Comparison of ENCODE assay signal across 10 mouse cellular contexts in the genomic region with DNA sequence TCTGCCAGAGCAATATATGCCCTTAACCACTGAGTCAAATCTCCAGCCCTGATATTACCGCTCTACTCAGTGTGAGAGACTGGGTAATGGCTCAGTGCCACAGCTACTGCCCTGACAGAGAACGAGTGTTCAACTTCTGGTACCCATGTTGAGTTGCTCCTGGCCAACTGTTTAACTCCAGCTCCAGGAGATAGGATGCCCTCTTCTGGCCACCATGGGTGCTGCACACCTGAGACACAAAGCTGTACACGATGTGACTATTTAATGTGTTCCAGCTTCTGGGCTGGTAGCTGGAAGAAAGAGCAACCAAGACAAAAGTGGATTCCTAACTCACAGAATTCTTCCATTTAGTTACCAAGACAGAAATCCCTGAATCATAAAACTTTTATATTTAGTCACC. TPM values are rescaled to one million over a fixed set of nuclear protein-coding genes. Genes with fewer than 3 reads are reported as not detected.
A peak's percentile ranks its signal among the peaks of the same experiment; 100 is the strongest.
DNase-seq lines count a peak whose midpoint lies in the region; ATAC-seq and TF ChIP-seq lines count a peak whose summit lies in the region.
"Had no signal": no experiment of that assay in that cellular context is flagged by ENCODE, and none has a peak within 500 bp of the region (broad histone marks: within the 10 kb centered on the region; RNA-seq: fewer than 3 reads in every experiment).

No protein-coding gene starts in this region.

- TF ChIP-seq RAD21 in MEL (IDR thresholded peaks at IDR 0.05; ENCODE audit: low read depth, low read length): peak; percentile 42

- ATAC-seq in kidney, postnatal 0 days (replicated peaks; ENCODE audit: low FRiP score, low read depth): no peak
- ATAC-seq in erythroblast, adult 5-6 weeks (replicated peaks; ENCODE audit: low FRiP score, poor library complexity, severe bottlenecking): 0 out of 2 replicates have a peak, but pooled peaks have one; percentile 42
- ATAC-seq in hindbrain, embryonic 13.5 days (ENCODE audit: low FRiP score): no peak

- 0 out of 2 replicates have a peak, but pooled peaks cover 3% of the 10 kb centered on the region for H3K4me1 ChIP-seq in kidney, postnatal 0 days (replicated peaks; ENCODE audit: insufficient read depth, low read length)
- peaks cover 4 to 17% of the 10 kb centered on the region in 2 experiments for H3K4me1 ChIP-seq in MEL (ENCODE audit: control insufficient read depth in 1 of 2, insufficient read depth in 2 of 2, low read length in 2 of 2)
- H3K4me1 ChIP-seq in spleen, adult 2 months (ENCODE audit: control insufficient read depth, insufficient read depth, insufficient read length): 0 out of 2 replicates have a peak, but pooled peaks cover 2% of the 10 kb centered on the region
- H3K4me1 ChIP-seq in hindbrain, embryonic 13.5 days (replicated peaks): peaks cover 10% of the 10 kb centered on the region

- no peak overlapping the region for H3K27ac ChIP-seq in kidney, postnatal 0 days
- no peak overlapping the region for H3K27ac ChIP-seq in MEL (ENCODE audit: control insufficient read depth, low read depth, low read length)
- no peak overlapping the region for H3K27ac ChIP-seq in spleen, adult 2 months (ENCODE audit: insufficient read depth, low read length)
- no peak overlapping the region for H3K27ac ChIP-seq in hindbrain, embryonic 13.5 days

- no peak overlapping the region for H3K4me3 ChIP-seq in kidney, postnatal 0 days (replicated peaks; ENCODE audit: low read depth, low read length)
- no peak overlapping the region for H3K4me3 ChIP-seq in MEL (ENCODE audit: control insufficient read depth in 1 of 2, insufficient read depth in 1 of 2, low read depth in 2 of 2, low read length in 2 of 2)
- no peak overlapping the region for H3K4me3 ChIP-seq in spleen, adult 2 months (ENCODE audit: extremely low read depth, insufficient read depth, insufficient read length)
- no peak overlapping the region for H3K4me3 ChIP-seq in hindbrain, embryonic 13.5 days

- no peak for TF ChIP-seq POLR2A in MEL (IDR thresholded peaks at IDR 0.05; ENCODE audit: control insufficient read depth in 1 of 2, insufficient read depth in 1 of 2, low read depth in 1 of 2, low read length in 2 of 2, poor library complexity in 1 of 2)
- no peak for TF ChIP-seq POLR2A in spleen, adult 2 months (IDR thresholded peaks at IDR 0.05; ENCODE audit: low read depth, low read length)

- no peak overlapping the region for H3K4me2 ChIP-seq in kidney, postnatal 0 days (ENCODE audit: low read length)
- no peak overlapping the region for H3K4me2 ChIP-seq in hindbrain, embryonic 13.5 days

- no peaks in the 10 kb centered on the region for H3K9me3 ChIP-seq in kidney, postnatal 0 days (replicated peaks; ENCODE audit: low read length)
- no peaks in the 10 kb centered on the region for H3K9me3 ChIP-seq in MEL (replicated peaks; ENCODE audit: insufficient read depth, low read length)
- no peaks in the 10 kb centered on the region for H3K9me3 ChIP-seq in hindbrain, embryonic 13.5 days

- peaks cover 2% of the 10 kb centered on the region for H3K79me2 ChIP-seq in MEL (ENCODE audit: control insufficient read depth, insufficient read depth, low read length, poor library complexity)

- H3K9ac ChIP-seq in kidney, postnatal 0 days (ENCODE audit: low read depth, low read length): no peak overlapping the region
- no peak overlapping the region for H3K9ac ChIP-seq in MEL (ENCODE audit: control insufficient read depth, low read depth, low read length, poor library complexity, severe bottlenecking)
- no peak overlapping the region for H3K9ac ChIP-seq in hindbrain, embryonic 13.5 days

- peaks cover 4% of the 10 kb centered on the region for H3K36me3 ChIP-seq in kidney, postnatal 0 days (ENCODE audit: insufficient read depth, low read length)
- H3K36me3 ChIP-seq in MEL (ENCODE audit: control insufficient read depth in 1 of 2, insufficient read depth in 2 of 2, low read length in 2 of 2): peaks cover 2 to 13% of the 10 kb centered on the region in 2 experiments; a peak in 3 of 4 replicates
- peaks cover 2% of the 10 kb centered on the region for H3K36me3 ChIP-seq in spleen, adult 2 months (ENCODE audit: control insufficient read depth, insufficient read depth, low read length)
- H3K36me3 ChIP-seq in hindbrain, embryonic 13.5 days: peaks cover 8% of the 10 kb centered on the region

- TF ChIP-seq EP300 in MEL (IDR thresholded peaks at IDR 0.05; ENCODE audit: low read depth in 1 of 2, low read length in 2 of 2): no peak

- 87% methylated on average over 3 of the region's 3 CpGs for WGBS in kidney, postnatal 0 days
- WGBS in spleen, adult 2 months: 69% methylated on average over 3 of the region's 3 CpGs
- 91% methylated on average over 3 of the region's 3 CpGs for WGBS in hindbrain, embryonic 13.5 days

- intact Hi-C loops in left cerebral cortex, postnatal 10 days (cut with DNase I): loop anchor here (5.0 kb wide), 1 partner anchor 89 kb away; no protein-coding TSS in a partner anchor

- H3K27me3 ChIP-seq in kidney, postnatal 0 days (ENCODE audit: insufficient read depth, low read length): no peaks in the 10 kb centered on the region
- H3K27me3 ChIP-seq in MEL (ENCODE audit: control insufficient read depth in 1 of 2, insufficient read depth in 2 of 2, low read length in 2 of 2): no peaks in the 10 kb centered on the region
- H3K27me3 ChIP-seq in spleen, adult 2 months (ENCODE audit: control insufficient read depth, insufficient read depth, low read length): no peaks in the 10 kb centered on the region
- H3K27me3 ChIP-seq in hindbrain, embryonic 13.5 days: no peaks in the 10 kb centered on the region

- TF ChIP-seq CTCF in kidney, postnatal 0 days (IDR thresholded peaks at IDR 0.05; ENCODE audit: low read depth): peak; percentile 59
- TF ChIP-seq CTCF in MEL (IDR thresholded peaks at IDR 0.05 in 2 of 3, conservative IDR thresholded peaks at IDR 0.05 in 1 of 3; ENCODE audit: control insufficient read depth in 1 of 3, insufficient read depth in 1 of 3, low read depth in 2 of 3, low read length in 3 of 3, poor library complexity in 1 of 3, severe bottlenecking in 1 of 3): peak; percentile 70 to 83 (median 78)
- peak; percentile 66; the same call in 1 of the 2 replicates for TF ChIP-seq CTCF in spleen, adult 2 months (IDR thresholded peaks at IDR 0.05; ENCODE audit: extremely low read depth, insufficient read depth, insufficient read length, insufficient replicate concordance)

- no peak for DNase-seq in kidney, postnatal 0 days (ENCODE audit: low spot score)
- no peak for DNase-seq in kidney, adult 18-20 months
- DNase-seq in MEL (ENCODE audit: low read depth, low spot score): peak; percentile 67
- DNase-seq in spleen, adult 2 months (ENCODE audit: low read depth in 1 of 2, low spot score in 2 of 2): peak in 1 of 2 experiments; percentile 59
- no peak for DNase-seq in left cerebral cortex, postnatal 10 days (ENCODE audit: extremely low spot score in 1 of 2, low spot score in 2 of 2)
- DNase-seq in urinary bladder, adult 18-20 months (ENCODE audit: low spot score in 2 of 2): no peak

RNA-seq across cellular contexts. Expression of a gene that starts 2.4 kb away (rescaled TPM):
- polyA plus RNA-seq in kidney, postnatal 0 days (2015; fragmentation: Nextera tagmentation; extraction: Ambion mirVana): 33.4 and 37.2 TPM in 2 replicates
- 26.9 and 30.1 TPM in 2 replicates for total RNA-seq in MEL (2012; rRNA removed)
- polyA plus RNA-seq in MEL (2012; ENCODE audit: insufficient read depth in 1 of 2, insufficient read length in 2 of 2, low read depth in 1 of 2, low replicate concordance in 2 of 2, missing spikeins in 1 of 2): 10 to 100 TPM in 1 of 2 experiments, not detected in 1; 27.1 TPM
- total RNA-seq in erythroblast, adult 5-6 weeks (2015; ENCODE audit: low replicate concordance): 19.2 and 51.7 TPM in 2 replicates
- total RNA-seq in erythroblast, adult 5-6 weeks (2017; ENCODE audit: low replicate concordance): 5.2 and 9.8 TPM in 2 replicates
- 11.9 and 13.0 TPM in 2 replicates for polyA plus RNA-seq in spleen, adult 2 months (2012; rRNA removed)
- 10 to 100 TPM; 12.5 to 13.0 TPM for total RNA-seq in left cerebral cortex, postnatal 10 days (2021)
- polyA plus RNA-seq in hindbrain, embryonic 13.5 days (2015; fragmentation: Nextera tagmentation; extraction: Ambion mirVana): 36.1 TPM in 2 replicates

RNA-seq across cellular contexts. Expression of a gene that starts 4.7 kb away (rescaled TPM):
- 19.6 and 20.9 TPM in 2 replicates for polyA plus RNA-seq in kidney, postnatal 0 days (2015; fragmentation: Nextera tagmentation; extraction: Ambion mirVana)
- total RNA-seq in MEL (2012; rRNA removed): 17.6 and 18.6 TPM in 2 replicates
- 10 to 100 TPM in 1 of 2 experiments, not detected in 1; 26.8 TPM for polyA plus RNA-seq in MEL (2012; ENCODE audit: insufficient read depth in 1 of 2, insufficient read length in 2 of 2, low read depth in 1 of 2, low replicate concordance in 2 of 2, missing spikeins in 1 of 2)
- total RNA-seq in erythroblast, adult 5-6 weeks (2015; ENCODE audit: low replicate concordance): 7.1 and 13.2 TPM in 2 replicates
- 3.1 and 7.1 TPM in 2 replicates for total RNA-seq in erythroblast, adult 5-6 weeks (2017; ENCODE audit: low replicate concordance)
- 42.5 and 51.1 TPM in 2 replicates for polyA plus RNA-seq in spleen, adult 2 months (2012; rRNA removed)
- total RNA-seq in left cerebral cortex, postnatal 10 days (2021): 10 to 100 TPM; 40.6 to 41.1 TPM
- polyA plus RNA-seq in hindbrain, embryonic 13.5 days (2015; fragmentation: Nextera tagmentation; extraction: Ambion mirVana): 45.7 TPM in 2 replicates

RNA-seq across cellular contexts. Expression of a gene that starts 40.0 kb away (rescaled TPM):
- not detected in 2 replicates for polyA plus RNA-seq in kidney, postnatal 0 days (2015; fragmentation: Nextera tagmentation; extraction: Ambion mirVana)
- not detected in 2 replicates for total RNA-seq in MEL (2012; rRNA removed)
- not detected for polyA plus RNA-seq in MEL (2012; ENCODE audit: insufficient read depth in 1 of 2, insufficient read length in 2 of 2, low read depth in 1 of 2, low replicate concordance in 2 of 2, missing spikeins in 1 of 2)
- total RNA-seq in erythroblast, adult 5-6 weeks (2015; ENCODE audit: low replicate concordance): not detected in 2 replicates
- not detected in 2 replicates for total RNA-seq in erythroblast, adult 5-6 weeks (2017; ENCODE audit: low replicate concordance)
- not detected in 2 replicates for polyA plus RNA-seq in spleen, adult 2 months (2012; rRNA removed)
- total RNA-seq in left cerebral cortex, postnatal 10 days (2021): not detected
- not detected in 2 replicates for polyA plus RNA-seq in hindbrain, embryonic 13.5 days (2015; fragmentation: Nextera tagmentation; extraction: Ambion mirVana)
- total RNA-seq: common myeloid progenitor, adult 5-6 weeks had no signal
- polyA plus RNA-seq: large intestine, adult 2 months had no signal

RNA-seq across cellular contexts. Expression of a gene that starts 56.9 kb away (rescaled TPM):
- polyA plus RNA-seq in kidney, postnatal 0 days (2015; fragmentation: Nextera tagmentation; extraction: Ambion mirVana): not detected in 2 replicates
- not detected in 2 replicates for total RNA-seq in MEL (2012; rRNA removed)
- not detected for polyA plus RNA-seq in MEL (2012; ENCODE audit: insufficient read depth in 1 of 2, insufficient read length in 2 of 2, low read depth in 1 of 2, low replicate concordance in 2 of 2, missing spikeins in 1 of 2)
- not detected in 2 replicates for total RNA-seq in erythroblast, adult 5-6 weeks (2015; ENCODE audit: low replicate concordance)
- not detected in 2 replicates for total RNA-seq in erythroblast, adult 5-6 weeks (2017; ENCODE audit: low replicate concordance)
- not detected in 2 replicates for polyA plus RNA-seq in spleen, adult 2 months (2012; rRNA removed)
- not detected for total RNA-seq in left cerebral cortex, postnatal 10 days (2021)
- polyA plus RNA-seq in hindbrain, embryonic 13.5 days (2015; fragmentation: Nextera tagmentation; extraction: Ambion mirVana): not detected in 2 replicates
- total RNA-seq: common myeloid progenitor, adult 5-6 weeks had no signal
- polyA plus RNA-seq: large intestine, adult 2 months had no signal

RNA-seq across cellular contexts. Expression of a gene that starts 56.9 kb away (rescaled TPM):
- not detected in 2 replicates for polyA plus RNA-seq in kidney, postnatal 0 days (2015; fragmentation: Nextera tagmentation; extraction: Ambion mirVana)
- not detected in 2 replicates for total RNA-seq in MEL (2012; rRNA removed)
- polyA plus RNA-seq in MEL (2012; ENCODE audit: insufficient read depth in 1 of 2, insufficient read length in 2 of 2, low read depth in 1 of 2, low replicate concordance in 2 of 2, missing spikeins in 1 of 2): not detected
- not detected in 2 replicates for total RNA-seq in erythroblast, adult 5-6 weeks (2015; ENCODE audit: low replicate concordance)
- not detected in 2 replicates for total RNA-seq in erythroblast, adult 5-6 weeks (2017; ENCODE audit: low replicate concordance)
- polyA plus RNA-seq in spleen, adult 2 months (2012; rRNA removed): not detected in 2 replicates
- total RNA-seq in left cerebral cortex, postnatal 10 days (2021): not detected
- polyA plus RNA-seq in hindbrain, embryonic 13.5 days (2015; fragmentation: Nextera tagmentation; extraction: Ambion mirVana): not detected in 2 replicates
- total RNA-seq: common myeloid progenitor, adult 5-6 weeks had no signal
- polyA plus RNA-seq: large intestine, adult 2 months had no signal
